24 mouse cellular contexts compared by ENCODE assay signal in the genomic region with DNA sequence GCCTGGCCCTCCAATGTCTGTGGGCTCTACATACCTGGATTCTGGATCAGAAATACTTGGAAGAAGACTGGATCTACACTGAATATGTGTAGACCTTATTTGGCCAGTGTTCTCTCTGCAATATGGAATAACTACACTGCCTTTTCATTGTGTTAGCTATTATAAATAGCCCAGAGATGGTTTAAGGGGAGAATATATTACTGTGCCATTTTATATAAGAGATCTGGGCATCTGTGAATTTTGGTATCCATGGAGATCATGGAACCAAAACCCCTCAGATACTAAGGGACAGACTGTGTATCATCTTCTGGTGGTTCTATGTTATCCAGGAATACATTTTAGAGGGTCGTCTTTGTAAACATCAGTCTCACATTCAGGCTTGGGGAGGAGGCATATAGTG.
A peak's percentile ranks its signal among the peaks of the same experiment; 100 is the strongest.
DNase-seq lines count a peak whose midpoint lies in the region; ATAC-seq and TF ChIP-seq lines count a peak whose summit lies in the region.
"Had no signal": no experiment of that assay in that cellular context is flagged by ENCODE, and none has a peak within 500 bp of the region (broad histone marks: within the 10 kb centered on the region; RNA-seq: fewer than 3 reads in every experiment).

No protein-coding gene starts in this region.

- intact Hi-C loops in gastrocnemius, adult 2 months (cut with DNase I): no loop called here
- intact Hi-C loops in gastrocnemius, postnatal 36 days (cut with DNase I): loop anchor here (5.0 kb wide), 1 partner anchor 36 kb away; no protein-coding TSS in a partner anchor

- no peak overlapping the region for H3K4me3 ChIP-seq in forebrain, postnatal 0 days (ENCODE audit: low read depth, low read length)
- H3K4me3 ChIP-seq in forebrain, embryonic 14.5 days (ENCODE audit: low read depth, low read length): no peak overlapping the region
- no peak overlapping the region for H3K4me3 ChIP-seq in gastrocnemius, adult 2 months
- no peak overlapping the region for H3K4me3 ChIP-seq in layer of hippocampus, adult 2 months
- H3K4me3 ChIP-seq: embryonic facial prominence, embryonic 10.5 days; embryonic facial prominence, embryonic 12.5 days; forebrain, embryonic 13.5 days had no signal

- H3K4me2 ChIP-seq in forebrain, postnatal 0 days (ENCODE audit: low read depth): no peak overlapping the region
- H3K4me2 ChIP-seq in forebrain, embryonic 14.5 days (ENCODE audit: low read length): no peak overlapping the region
- H3K4me2 ChIP-seq: embryonic facial prominence, embryonic 12.5 days; forebrain, embryonic 13.5 days had no signal

- no peaks in the 10 kb centered on the region for H3K4me1 ChIP-seq in forebrain, postnatal 0 days (ENCODE audit: insufficient read depth)
- H3K4me1 ChIP-seq in forebrain, embryonic 14.5 days (ENCODE audit: control insufficient read depth, insufficient read depth, low read length): no peaks in the 10 kb centered on the region
- H3K4me1 ChIP-seq: embryonic facial prominence, embryonic 12.5 days had no signal

- H3K27me3 ChIP-seq in forebrain, postnatal 0 days (ENCODE audit: insufficient read depth, low read length): no peaks in the 10 kb centered on the region
- H3K27me3 ChIP-seq in forebrain, embryonic 14.5 days (replicated peaks; ENCODE audit: control insufficient read depth, insufficient read depth, low read length): no peaks in the 10 kb centered on the region
- H3K27me3 ChIP-seq: CH12.LX; embryonic facial prominence, embryonic 12.5 days; forebrain, embryonic 13.5 days; Patski had no signal

- no peak overlapping the region for H3K27ac ChIP-seq in forebrain, postnatal 0 days (ENCODE audit: low read depth, low read length)
- H3K27ac ChIP-seq in forebrain, embryonic 14.5 days (ENCODE audit: low read depth, low read length): no peak overlapping the region
- H3K27ac ChIP-seq in gastrocnemius, adult 2 months: peak overlapping the region; percentile 4; the same call in 1 of the 2 replicates
- H3K27ac ChIP-seq in layer of hippocampus, adult 2 months: 0 out of 2 replicates have a peak overlapping the region, but pooled peaks have one; percentile 24
- H3K27ac ChIP-seq: embryonic facial prominence, embryonic 10.5 days; embryonic facial prominence, embryonic 12.5 days; forebrain, embryonic 13.5 days had no signal

- no peak overlapping the region for H3K9ac ChIP-seq in forebrain, postnatal 0 days
- H3K9ac ChIP-seq in forebrain, embryonic 14.5 days (ENCODE audit: low read length): no peak overlapping the region
- H3K9ac ChIP-seq: embryonic facial prominence, embryonic 12.5 days; forebrain, embryonic 13.5 days had no signal

- DNase-seq in forebrain, postnatal 0 days: peak; percentile 14
- no peak for DNase-seq in forebrain, embryonic 14.5 days (ENCODE audit: low spot score)
- no peak for DNase-seq in gastrocnemius, adult 2 months
- DNase-seq in gastrocnemius, postnatal 36 days: no peak
- DNase-seq in layer of hippocampus, adult 2 months (ENCODE audit: low spot score in 2 of 2): no peak
- no peak for DNase-seq in layer of hippocampus, postnatal 14 days (ENCODE audit: low spot score in 2 of 2)
- DNase-seq: adrenal gland, adult 8-10 months; adrenal gland, postnatal 14 days; adrenal gland, postnatal 36 days; B cell, adult 2 months; cerebellum, adult 11-12 months; cerebellum, adult 2 months; cerebellum, adult 9-10 months; cerebellum, postnatal 10 days; cerebellum, postnatal 25 days had no signal

- no peaks in the 10 kb centered on the region for H3K36me3 ChIP-seq in forebrain, postnatal 0 days (ENCODE audit: insufficient read depth)
- no peaks in the 10 kb centered on the region for H3K36me3 ChIP-seq in forebrain, embryonic 14.5 days (ENCODE audit: control insufficient read depth, insufficient read depth, low read length)
- H3K36me3 ChIP-seq: embryonic facial prominence, embryonic 10.5 days; embryonic facial prominence, embryonic 12.5 days; G1E had no signal

- no peak for TF ChIP-seq CTCF in forebrain, postnatal 0 days (IDR thresholded peaks at IDR 0.05; ENCODE audit: low read depth)
- TF ChIP-seq CTCF in gastrocnemius, adult 2 months (IDR thresholded peaks at IDR 0.05): no peak
- no peak for TF ChIP-seq CTCF in layer of hippocampus, adult 2 months (conservative IDR thresholded peaks at IDR 0.05)

- 86% methylated on average over 1 of the region's 1 CpGs for WGBS in forebrain, postnatal 0 days
- 75% methylated on average over 1 of the region's 1 CpGs for WGBS in forebrain, embryonic 14.5 days

- H3K9me3 ChIP-seq in forebrain, postnatal 0 days (ENCODE audit: low read length): no peaks in the 10 kb centered on the region
- H3K9me3 ChIP-seq in forebrain, embryonic 14.5 days (replicated peaks; ENCODE audit: control insufficient read depth, low read length): no peaks in the 10 kb centered on the region
- H3K9me3 ChIP-seq: embryonic facial prominence, embryonic 10.5 days; embryonic facial prominence, embryonic 12.5 days; forebrain, embryonic 13.5 days had no signal

- ATAC-seq in forebrain, postnatal 0 days: peak; percentile 82
- ATAC-seq in forebrain, embryonic 14.5 days: no peak
- ATAC-seq: activated CD4-positive, CD25-positive, alpha-beta regulatory T cell, adult 4 months; CD4-positive, CD25-positive, alpha-beta regulatory T cell, adult 4 months; forebrain, embryonic 13.5 days; forebrain, embryonic 16.5 days; Patski had no signal

Comparison
In these comparisons a context has a peak if more than half of its experiments do, and no peak if none do; other contexts are left out.
1. H3K27ac ChIP-seq: peak in gastrocnemius, adult 2 months (single experiment) and layer of hippocampus, adult 2 months (single experiment); none in forebrain, postnatal 0 days (single experiment) and forebrain, embryonic 14.5 days (single experiment).